Mouse (Mus musculus) natural killer cell, adult 2 months (primary cell): ENCODE measurements around the gene Ldlrad3.

Experiments used
- DNase-seq, 2 experiments: peaks; one replicate each; pipeline ENCODE4 v3.0.0; 2022; ENCODE audit warnings: low spot score in 2 of 2

Gene Ldlrad3

GRCm38 (mm10) chr2:102038229-102038894, 147.8 kb downstream of the Ldlrad3 start:
- no peak for DNase-seq

DNA sequence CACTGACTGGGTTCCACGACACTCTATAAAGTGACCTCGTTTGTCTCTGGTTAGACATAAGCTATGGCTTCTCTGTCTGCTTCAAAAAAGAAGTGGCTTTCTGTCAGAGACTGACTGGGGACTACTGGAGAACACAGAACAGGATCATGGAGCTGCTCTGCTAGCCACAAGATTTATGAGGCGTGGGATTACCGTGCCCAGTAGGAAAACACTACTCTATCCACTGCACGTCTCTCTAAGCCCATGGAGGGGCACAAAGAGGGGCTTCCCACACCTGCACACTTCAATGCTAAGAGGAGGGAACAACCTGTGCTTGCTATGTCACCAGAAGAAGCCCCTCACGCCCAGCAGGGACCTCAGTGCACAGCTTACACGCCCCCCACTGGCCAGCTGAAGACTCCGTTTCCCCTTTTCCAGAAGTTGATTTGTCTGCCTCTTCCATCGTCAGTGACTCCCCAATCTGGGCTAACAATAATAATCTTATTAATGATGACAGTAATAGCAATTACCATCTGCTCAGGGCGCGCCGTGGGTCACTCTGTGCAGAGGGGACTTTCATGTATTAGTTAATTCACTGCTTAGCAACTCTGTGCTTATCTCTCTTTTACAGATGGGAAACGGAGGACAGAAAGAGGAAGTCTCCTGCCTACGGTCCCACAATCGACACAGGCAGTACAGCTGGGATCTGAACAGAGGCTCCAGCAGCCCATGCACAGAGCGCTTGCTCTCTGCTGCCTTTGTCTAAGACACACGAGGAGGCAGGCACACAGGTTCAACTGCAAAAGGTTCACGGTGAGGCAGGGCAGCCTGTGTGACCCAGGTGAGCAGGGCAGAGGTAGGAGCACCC, 149.3 kb downstream of the Ldlrad3 start:
- peak in 1 of 2 experiments; percentile 23 for DNase-seq

- peak; percentile 10 to 56 for DNase-seq
These were observed 151.7 kb downstream of the Ldlrad3 start for GRCm38 (mm10) chr2:102034513-102034879.

GRCm38 (mm10) chr2:102033818-102034512, 152.2 kb downstream of the Ldlrad3 start:
- no peak for DNase-seq

DNA sequence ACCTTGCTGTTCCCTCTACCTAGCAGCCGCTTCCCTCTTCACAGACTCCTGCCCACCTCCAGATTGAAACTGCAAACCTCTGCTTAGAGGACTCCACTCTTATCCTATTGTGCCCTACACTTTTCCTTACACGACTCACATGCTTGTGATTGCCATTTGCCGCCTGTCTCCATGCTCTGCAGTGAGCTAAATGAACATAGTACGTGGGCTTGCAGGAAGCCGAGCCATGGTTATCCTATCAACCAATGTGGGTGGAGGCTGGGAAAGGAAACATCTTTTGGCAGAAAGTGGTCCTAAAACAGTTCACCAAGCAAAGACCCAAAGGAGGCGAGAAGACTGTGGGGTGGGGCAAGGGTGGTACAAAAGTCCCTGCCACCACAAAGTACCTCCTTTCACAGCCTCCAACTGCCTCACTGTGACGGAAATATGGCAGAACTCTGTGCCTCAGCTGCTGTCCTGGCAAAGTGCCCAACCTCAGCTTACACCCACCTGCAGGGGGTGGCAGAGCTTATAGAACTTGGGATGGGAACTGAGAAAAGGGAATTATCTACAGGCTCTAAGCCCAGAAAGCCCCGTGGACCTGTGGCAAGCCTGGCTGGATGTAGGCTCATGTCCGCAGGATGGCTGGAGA, 153.4 kb downstream of the Ldlrad3 start:
- no peak for DNase-seq

DNA sequence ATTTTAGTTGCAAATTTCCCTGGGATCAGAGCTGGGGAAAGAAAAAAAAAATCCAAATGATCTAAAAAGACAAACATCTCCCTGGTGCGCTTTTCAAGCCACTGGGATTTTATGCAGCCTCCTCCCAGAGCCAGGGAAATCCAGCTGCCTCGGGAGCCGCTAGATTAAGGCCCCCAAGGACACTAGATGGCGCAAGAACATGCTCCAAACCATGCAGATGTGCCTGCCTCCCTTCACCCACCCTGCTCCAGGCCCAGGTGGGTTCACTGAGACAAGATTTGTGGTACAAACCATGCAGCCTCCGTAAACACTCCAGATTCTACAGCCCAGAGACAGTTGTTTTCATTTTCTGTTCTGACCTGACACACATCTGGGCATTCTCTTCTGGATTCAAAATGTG, 155.5 kb downstream of the Ldlrad3 start:
- DNase-seq: peak in 1 of 2 experiments; percentile 49

DNA sequence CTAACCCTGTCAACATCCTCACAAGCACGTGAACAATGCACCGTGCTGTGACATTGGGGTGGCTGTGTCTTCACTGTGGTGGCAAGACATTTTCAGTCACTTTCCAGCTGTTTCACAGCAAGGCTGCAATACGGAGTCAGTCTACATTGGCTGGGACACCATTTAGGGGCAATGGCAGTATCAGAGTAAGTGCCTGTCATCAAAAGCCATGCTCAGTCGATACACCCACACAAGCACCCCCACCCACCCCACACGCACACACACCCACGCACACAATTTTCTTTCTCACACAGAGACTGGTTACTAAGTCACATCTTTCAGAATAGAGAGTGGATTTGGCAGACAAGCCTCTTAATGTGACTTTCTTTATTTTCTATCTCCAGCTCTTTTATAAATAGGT, 156.0 kb downstream of the Ldlrad3 start:
- DNase-seq: no peak

GRCm38 (mm10) chr2:102029682-102030081, 156.5 kb downstream of the Ldlrad3 start:
- no peak for DNase-seq

- DNase-seq: no peak
These were observed 158.9 kb downstream of the Ldlrad3 start for GRCm38 (mm10) chr2:102027265-102027664.

DNA sequence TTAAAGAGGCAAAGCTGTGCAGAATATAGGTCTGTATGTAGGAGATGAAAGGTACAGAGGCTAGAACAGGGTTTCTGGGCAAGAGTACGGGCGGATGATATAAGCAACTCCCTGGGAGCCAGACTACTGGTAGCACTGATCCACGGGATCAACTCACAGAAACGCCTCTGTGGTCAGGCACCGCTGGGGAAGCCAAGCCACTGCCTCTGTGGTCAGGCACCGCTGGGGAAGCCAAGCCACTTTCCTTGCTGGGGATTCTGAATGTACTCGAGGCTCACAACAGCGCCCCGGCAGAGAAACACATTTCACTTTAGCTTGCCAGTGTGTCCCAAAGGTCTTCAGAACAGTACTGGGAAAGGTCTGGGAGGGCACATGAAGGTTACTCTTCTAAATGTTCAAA, 160.0 kb downstream of the Ldlrad3 start:
- no peak for DNase-seq

DNA sequence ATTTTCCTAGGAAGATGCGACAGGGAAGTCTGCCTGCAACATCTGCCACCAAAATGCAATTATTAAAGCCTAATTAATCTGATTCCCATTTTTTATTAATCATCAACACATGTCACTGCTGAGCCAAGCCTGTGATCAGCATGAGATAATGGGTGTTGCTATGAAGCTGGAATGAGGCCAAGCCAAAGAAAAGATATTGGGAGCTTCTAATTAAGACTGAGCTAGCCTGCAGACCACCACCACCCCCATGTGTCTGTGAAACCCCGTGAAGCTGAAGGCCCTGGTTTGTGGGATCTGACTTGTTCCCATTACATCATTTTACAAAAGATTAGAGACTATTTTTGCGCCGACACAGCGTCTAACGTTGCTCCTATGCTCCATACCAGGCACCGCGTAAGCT, 161.7 kb downstream of the Ldlrad3 start:
- DNase-seq: no peak

GRCm38 (mm10) chr2:102021371-102022084, 164.7 kb downstream of the Ldlrad3 start:
- DNase-seq: no peak

DNA sequence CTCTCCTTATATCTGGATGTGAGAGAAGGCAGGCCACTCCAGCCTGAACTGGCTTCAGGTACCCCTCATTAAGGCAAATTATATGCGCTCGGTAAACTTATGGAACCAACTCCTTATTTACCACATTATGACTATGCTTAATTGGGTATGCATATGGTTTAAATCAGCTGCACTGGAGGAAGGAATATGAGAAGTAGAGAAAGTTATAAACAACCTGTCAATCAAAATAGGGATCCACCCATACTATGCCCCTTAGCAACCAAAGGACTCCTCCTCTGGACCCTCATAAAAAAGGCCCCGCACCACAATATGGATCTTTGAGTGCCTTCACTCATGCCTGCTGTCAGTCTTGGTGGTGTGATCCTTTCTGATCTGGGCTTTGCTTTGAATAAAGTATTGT, 165.6 kb downstream of the Ldlrad3 start:
- DNase-seq: no peak

- no peak for DNase-seq
These were observed 171.6 kb downstream of the Ldlrad3 start for GRCm38 (mm10) chr2:102014538-102015113.

GRCm38 (mm10) chr2:102011311-102011975, 174.7 kb downstream of the Ldlrad3 start:
- no peak for DNase-seq

DNA sequence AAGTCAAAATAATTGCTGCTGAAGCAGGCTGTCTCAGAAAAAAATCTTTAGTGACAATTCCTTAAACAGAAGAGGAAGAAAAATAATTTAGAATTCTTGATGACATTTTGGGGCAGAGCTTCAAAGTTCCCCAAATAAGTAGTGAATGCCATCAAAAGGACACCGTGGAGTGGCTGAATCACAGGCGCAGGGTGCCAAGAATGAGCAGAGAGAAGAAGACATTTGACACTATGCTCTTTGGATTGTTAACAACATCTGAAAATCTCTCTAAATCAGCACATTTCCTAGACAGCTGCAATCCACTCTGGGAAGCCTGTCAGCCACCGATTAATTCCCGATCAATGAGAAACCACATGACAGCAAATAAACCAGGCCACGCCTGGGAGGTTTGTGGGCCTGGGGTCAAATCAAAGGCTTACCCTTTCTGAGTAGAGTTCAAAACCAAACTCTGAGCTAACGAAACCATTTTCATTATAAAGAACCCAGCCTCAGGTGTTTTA, 176.4 kb downstream of the Ldlrad3 start:
- no peak for DNase-seq

DNA sequence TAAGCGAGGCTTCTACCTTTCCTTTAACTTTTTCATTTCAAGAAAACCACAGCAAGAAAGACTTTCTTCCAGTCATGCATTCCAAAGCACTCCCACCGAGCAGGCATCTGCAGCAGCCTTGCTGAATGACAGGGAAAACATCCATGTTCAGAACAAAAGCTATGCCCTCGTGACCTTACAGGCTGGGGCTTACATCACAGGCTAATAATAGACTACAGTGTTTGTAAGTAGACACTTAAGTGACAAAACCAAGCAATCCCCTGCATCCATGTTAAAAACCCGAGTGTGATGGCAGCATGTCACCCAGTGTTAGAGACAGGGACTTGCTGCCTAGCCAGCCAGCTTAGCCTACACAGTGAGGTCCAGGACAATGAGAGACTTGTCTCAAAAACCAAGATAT, 180.0 kb downstream of the Ldlrad3 start:
- DNase-seq: no peak

GRCm38 (mm10) chr2:102005377-102006007, 180.7 kb downstream of the Ldlrad3 start:
- DNase-seq: no peak

GRCm38 (mm10) chr2:102003776-102004264, 182.4 kb downstream of the Ldlrad3 start:
- no peak for DNase-seq
